Mouse (Mus musculus) midbrain, embryonic 11.5 days (tissue): ENCODE measurements at regions not wholly inside any gene's neighbourhood (a gene's known extent, or its start where the extent isn't known, plus 50 kb on each side); places are given as distances from the start of the nearest gene placed in this dataset.

Experiments
- ATAC-seq: fragments of 200-750 bp; cut with Nextera tagmentation; 2 replicates; pipeline ENCODE4 v1.8.0; 2017; ENCODE audit warnings: moderate TSS enrichment, moderate library complexity; ENCODE audit not compliant: low FRiP score
- DNase-seq: peaks from one replicate; pipeline ENCODE4 v3.0.0; 2015; ENCODE audit warnings: low spot score; ENCODE audit errors: missing footprints
- H3K27ac ChIP-seq: fragments of 300-500 bp; sonication (generic); 2 replicates; pipeline ENCODE4 v1.5.1; 2014; ENCODE audit warnings: low read depth, low read length
- H3K27me3 ChIP-seq: fragments of 300-500 bp; sonication (generic); 2 replicates; pipeline ENCODE4 v1.6.1; 2014; ENCODE audit warnings: mild to moderate bottlenecking, low read length, moderate library complexity, mixed read lengths; ENCODE audit not compliant: control insufficient read depth, insufficient read depth
- H3K36me3 ChIP-seq: fragments of 300-500 bp; sonication (generic); 2 replicates; pipeline ENCODE4 v1.6.1; 2014; ENCODE audit warnings: mild to moderate bottlenecking, low read length, moderate library complexity, mixed read lengths; ENCODE audit not compliant: control insufficient read depth, insufficient read depth
- H3K4me1 ChIP-seq: fragments of 300-500 bp; sonication (generic); 2 replicates; pipeline ENCODE4 v1.6.1; 2014; ENCODE audit warnings: low read length; ENCODE audit not compliant: control insufficient read depth, insufficient read depth
- H3K4me2 ChIP-seq: fragments of 300-500 bp; sonication (generic); 2 replicates; pipeline ENCODE4 v1.6.1; 2014; ENCODE audit warnings: mild to moderate bottlenecking, moderate library complexity
- H3K4me3 ChIP-seq: fragments of 300-500 bp; sonication (generic); 2 replicates; pipeline ENCODE4 v1.5.1; 2014; ENCODE audit warnings: low read depth, low read length
- H3K9ac ChIP-seq: fragments of 300-500 bp; sonication (generic); 2 replicates; pipeline ENCODE4 v1.6.1; 2014; ENCODE audit warnings: low read length
- H3K9me3 ChIP-seq: fragments of 300-500 bp; sonication (generic); 2 replicates; pipeline ENCODE4 v1.6.1; 2016; ENCODE audit warnings: low read length; ENCODE audit not compliant: control insufficient read depth
- WGBS: fragments of 180-500 bp; shearing (Covaris S2); extraction: QIAGEN DNeasy Blood & Tissue Kit; methylation state at CpG from one replicate; pipeline ENCODE4 v1.1.7; 2014; 5-methylcytosine and 5-hydroxymethylcytosine counted together

GRCm38 (mm10) chr9:85136715-85137582, 175.6 kb upstream of the Gm11114 start:
- H3K27ac ChIP-seq: no peak overlapping the region
- ATAC-seq (no peak), DNase-seq (no peak)
- 80% methylated on average over 6 of the region's 6 CpGs for WGBS
- no peak overlapping the region for H3K4me2 ChIP-seq
- H3K9ac ChIP-seq: no peak overlapping the region
- H3K4me3 ChIP-seq: no peak overlapping the region
- no peaks in the 10 kb centered on the region for H3K4me1 ChIP-seq
- no peaks in the 10 kb centered on the region for H3K36me3 ChIP-seq
- no peaks in the 10 kb centered on the region for H3K27me3 ChIP-seq
- no peaks in the 10 kb centered on the region for H3K9me3 ChIP-seq

DNA sequence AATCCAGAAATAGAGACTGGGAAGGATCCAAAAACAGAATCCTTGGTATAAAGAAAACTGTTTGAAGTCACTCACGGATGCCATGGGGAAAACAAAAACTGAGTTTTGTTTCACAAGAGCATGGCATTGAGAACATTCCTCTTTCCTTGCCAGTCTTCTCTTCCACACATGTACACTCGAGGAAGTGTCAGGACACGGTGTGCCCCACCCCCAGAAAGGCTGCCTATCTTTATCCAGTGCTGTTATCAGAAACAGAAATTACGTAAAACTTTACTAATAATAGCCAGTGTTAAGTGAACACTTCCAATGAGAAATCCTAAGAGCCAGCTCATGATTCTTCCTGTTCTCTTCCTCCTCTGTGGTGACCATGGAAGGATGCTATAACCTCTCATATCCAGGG, 172.7 kb upstream of the Gm11114 start:
- no peak for ATAC-seq
- Histone ChIP-seq H3K4me1 (no peaks in the 10 kb centered on the region), H3K27ac (no peak overlapping the region), H3K4me3 (no peak overlapping the region), H3K27me3 (no peaks in the 10 kb centered on the region), H3K36me3 (no peaks in the 10 kb centered on the region), H3K9me3 (no peaks in the 10 kb centered on the region), H3K4me2 (no peak overlapping the region), H3K9ac (no peak overlapping the region)
- 89% methylated on average over 4 of the region's 4 CpGs for WGBS
- no peak for DNase-seq

- Histone ChIP-seq H3K9ac (no peak overlapping the region), H3K27ac (no peak overlapping the region), H3K4me1 (no peaks in the 10 kb centered on the region), H3K4me3 (no peak overlapping the region), H3K27me3 (no peaks in the 10 kb centered on the region), H3K9me3 (no peaks in the 10 kb centered on the region), H3K4me2 (no peak overlapping the region), H3K36me3 (no peaks in the 10 kb centered on the region)
- 80% methylated on average over 2 of the region's 2 CpGs for WGBS
- DNase-seq (no peak), ATAC-seq (no peak)
Observed at GRCm38 (mm10) chr9:85144363-85144762, 168.2 kb upstream of the Gm11114 start.

GRCm38 (mm10) chr9:85165632-85166031, 146.9 kb upstream of the Gm11114 start:
- no peak overlapping the region for H3K4me2 ChIP-seq
- no peak overlapping the region for H3K27ac ChIP-seq
- H3K4me1 ChIP-seq: no peaks in the 10 kb centered on the region
- H3K9ac ChIP-seq: no peak overlapping the region
- WGBS: 94% methylated on average over 1 of the region's 1 CpGs
- H3K9me3 ChIP-seq: no peaks in the 10 kb centered on the region
- H3K4me3 ChIP-seq: no peak overlapping the region
- no peaks in the 10 kb centered on the region for H3K27me3 ChIP-seq
- no peak for DNase-seq
- ATAC-seq: no peak
- H3K36me3 ChIP-seq: no peaks in the 10 kb centered on the region

DNA sequence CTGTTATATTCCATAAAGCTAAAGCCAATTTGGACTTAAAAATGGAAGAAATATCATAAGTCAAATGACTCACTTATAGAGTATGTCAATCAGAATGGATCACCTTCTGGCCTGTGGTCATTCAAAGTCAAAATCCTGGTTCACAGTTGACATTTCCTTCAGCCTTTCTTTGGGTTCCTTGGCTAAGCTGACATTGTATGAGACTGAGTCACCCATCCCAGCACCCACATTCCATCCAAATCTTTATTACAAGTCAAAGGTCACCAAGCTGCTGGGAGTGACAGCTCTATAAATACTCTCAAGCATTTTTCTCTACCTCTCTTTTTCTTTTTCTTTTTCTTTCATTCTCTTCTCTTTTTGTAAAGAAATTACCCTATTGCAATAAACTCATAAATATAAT, 145.3 kb upstream of the Gm11114 start:
- Histone ChIP-seq H3K36me3 (no peaks in the 10 kb centered on the region), H3K9me3 (no peaks in the 10 kb centered on the region), H3K4me1 (no peaks in the 10 kb centered on the region), H3K27me3 (no peaks in the 10 kb centered on the region), H3K4me2 (no peak overlapping the region), H3K4me3 (no peak overlapping the region), H3K27ac (no peak overlapping the region), H3K9ac (no peak overlapping the region)
- ATAC-seq: no peak
- no peak for DNase-seq

DNA sequence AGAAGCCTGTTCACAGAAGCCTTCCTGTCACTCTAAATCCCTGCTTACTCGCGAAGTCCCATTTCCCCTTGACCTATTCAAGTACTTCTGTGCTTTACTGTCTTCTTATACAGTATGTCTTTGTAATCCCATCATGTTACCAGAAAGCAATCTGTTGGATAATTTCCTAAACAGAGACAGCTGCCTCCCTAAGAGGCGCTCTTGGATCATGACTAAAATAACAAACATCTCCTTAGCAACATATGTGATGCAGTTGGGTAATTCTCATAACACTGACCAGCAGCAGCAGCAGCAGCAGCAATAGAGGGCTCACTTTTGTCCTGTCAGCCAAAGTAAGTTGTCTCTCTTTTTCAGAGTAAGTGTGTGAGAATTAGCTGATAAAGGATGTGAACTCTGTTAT, 138.1 kb upstream of the Gm11114 start:
- H3K9ac ChIP-seq: no peak overlapping the region
- H3K36me3 ChIP-seq: no peaks in the 10 kb centered on the region
- H3K27ac ChIP-seq: no peak overlapping the region
- DNase-seq: no peak
- H3K4me1 ChIP-seq: no peaks in the 10 kb centered on the region
- H3K9me3 ChIP-seq: no peaks in the 10 kb centered on the region
- no peak overlapping the region for H3K4me2 ChIP-seq
- no peak for ATAC-seq
- no peaks in the 10 kb centered on the region for H3K27me3 ChIP-seq
- no peak overlapping the region for H3K4me3 ChIP-seq
- WGBS: 71% methylated on average over 3 of the region's 3 CpGs

GRCm38 (mm10) chr9:85201202-85201601, 111.4 kb upstream of the Gm11114 start:
- Histone ChIP-seq H3K4me1 (no peaks in the 10 kb centered on the region), H3K9me3 (no peaks in the 10 kb centered on the region), H3K27ac (no peak overlapping the region), H3K4me3 (no peak overlapping the region), H3K27me3 (no peaks in the 10 kb centered on the region), H3K4me2 (no peak overlapping the region), H3K9ac (no peak overlapping the region), H3K36me3 (no peaks in the 10 kb centered on the region)
- DNase-seq: no peak
- 88% methylated on average over 3 of the region's 3 CpGs for WGBS
- ATAC-seq: no peak

GRCm38 (mm10) chr9:85224870-85225269, 87.7 kb upstream of the Gm11114 start:
- Histone ChIP-seq H3K4me1 (no peaks in the 10 kb centered on the region), H3K36me3 (no peaks in the 10 kb centered on the region), H3K4me3 (no peak overlapping the region), H3K9me3 (no peaks in the 10 kb centered on the region), H3K9ac (no peak overlapping the region), H3K27ac (no peak overlapping the region), H3K27me3 (no peaks in the 10 kb centered on the region), H3K4me2 (no peak overlapping the region)
- no peak for DNase-seq
- WGBS: 76% methylated on average over 3 of the region's 3 CpGs
- no peak for ATAC-seq
